Mouse (Mus musculus) liver, embryonic 12.5 days (tissue): ENCODE data around the gene Gpc2. TPM values are rescaled to one million over a fixed set of nuclear protein-coding genes. Genes with fewer than 3 reads are reported as not detected.

Source experiments
- ATAC-seq: fragments of 200-750 bp; cut with Nextera tagmentation; 2 replicates; pipeline ENCODE4 v1.8.0; 2017; ENCODE audit warnings: moderate number of reproducible peaks, mild to moderate bottlenecking, moderate library complexity
- H3K27ac ChIP-seq: fragments of 300-500 bp; sonication (generic); 2 replicates; pipeline ENCODE4 v1.5.1; 2016; ENCODE audit warnings: mild to moderate bottlenecking
- H3K27me3 ChIP-seq: fragments of 300-500 bp; sonication (generic); replicated peaks from 2 replicates; pipeline ENCODE4 v1.6.1; 2016; ENCODE audit warnings: mild to moderate bottlenecking, moderate library complexity
- H3K36me3 ChIP-seq: fragments of 300-500 bp; sonication (generic); 2 replicates; pipeline ENCODE4 v1.6.1; 2016; ENCODE audit warnings: mild to moderate bottlenecking, moderate library complexity
- H3K4me1 ChIP-seq: fragments of 300-500 bp; sonication (generic); 2 replicates; pipeline ENCODE4 v1.6.1; 2016
- H3K4me2 ChIP-seq: fragments of 300-500 bp; sonication (generic); 2 replicates; pipeline ENCODE4 v1.6.1; 2016; ENCODE audit warnings: mild to moderate bottlenecking, moderate library complexity
- H3K4me3 ChIP-seq: fragments of 300-500 bp; sonication (generic); 2 replicates; pipeline ENCODE4 v1.5.1; 2016; ENCODE audit warnings: mild to moderate bottlenecking, moderate library complexity
- H3K9ac ChIP-seq: fragments of 300-500 bp; sonication (generic); 2 replicates; pipeline ENCODE4 v1.6.1; 2016; ENCODE audit warnings: mild to moderate bottlenecking, moderate library complexity
- H3K9me3 ChIP-seq: fragments of 300-500 bp; sonication (generic); replicated peaks from 2 replicates; pipeline ENCODE4 v1.6.1; 2016; ENCODE audit warnings: mild to moderate bottlenecking, moderate library complexity
- WGBS: fragments of 180-500 bp; shearing (Covaris S2); methylation state at CpG from one replicate; pipeline ENCODE4 v1.1.7; 2016; ENCODE audit not compliant: insufficient replicate concordance; 5-methylcytosine and 5-hydroxymethylcytosine counted together
- polyA plus RNA-seq: library from polyadenylated mRNA; unstranded; fragments of >200 nt; fragmentation: Nextera tagmentation; extraction: Ambion mirVana; gene quantifications from 2 replicates; pipeline ENCODE4 v1.2.1, GENCODE M21; 2016

Gene Gpc2
- polyA plus RNA-seq, 1 experiment from 2014 or later = 2.4 TPM

GRCm38 (mm10) chr5:138233778-138234177 lies 46.0 kb downstream of the Gpc2 start:
- Histone ChIP-seq H3K9ac (no peak overlapping the region), H3K36me3 (no peaks in the 10 kb centered on the region), H3K4me3 (no peak overlapping the region), H3K27me3 (no peaks in the 10 kb centered on the region), H3K4me1 (no peaks in the 10 kb centered on the region), H3K9me3 (no peaks in the 10 kb centered on the region), H3K4me2 (no peak overlapping the region), H3K27ac (no peak overlapping the region)
- 77% methylated on average over 2 of the region's 2 CpGs for WGBS
- ATAC-seq = no peak

GRCm38 (mm10) chr5:138229511-138229910 lies 50.3 kb downstream of the Gpc2 start:
- 76% methylated on average over 3 of the region's 3 CpGs for WGBS
- ATAC-seq = no peak
- Histone ChIP-seq H3K4me1 (no peaks in the 10 kb centered on the region), H3K9me3 (no peaks in the 10 kb centered on the region), H3K9ac (no peak overlapping the region), H3K27me3 (no peaks in the 10 kb centered on the region), H3K4me3 (no peak overlapping the region), H3K36me3 (no peaks in the 10 kb centered on the region), H3K4me2 (no peak overlapping the region), H3K27ac (no peak overlapping the region)

DNA sequence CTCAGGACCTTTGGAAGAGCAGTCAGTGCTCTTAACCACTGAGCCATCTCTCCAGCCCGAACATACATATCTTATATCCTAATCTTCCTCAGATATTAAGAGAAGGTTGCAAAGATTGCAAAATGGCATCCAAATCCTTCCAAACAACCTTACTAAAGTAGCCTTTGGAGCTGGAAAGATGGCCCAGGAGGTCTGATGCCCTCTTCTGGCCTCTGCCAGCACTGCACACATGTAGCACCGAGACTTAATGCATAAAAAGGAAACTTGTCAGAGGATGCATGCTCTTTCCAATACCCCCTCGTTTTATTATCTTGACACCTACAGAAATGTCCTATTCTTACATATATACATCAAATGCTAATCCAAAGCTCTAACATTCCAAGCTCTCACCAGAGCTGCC lies 51.8 kb downstream of the Gpc2 start:
- WGBS = 25% methylated on average over 3 of the region's 3 CpGs
- no peaks in the 10 kb centered on the region for H3K4me1 ChIP-seq
- H3K4me2 ChIP-seq = no peak overlapping the region
- H3K9ac ChIP-seq = no peak overlapping the region
- H3K9me3 ChIP-seq = no peaks in the 10 kb centered on the region
- no peak overlapping the region for H3K4me3 ChIP-seq
- no peak for ATAC-seq
- H3K27me3 ChIP-seq = no peaks in the 10 kb centered on the region
- H3K27ac ChIP-seq = no peak overlapping the region
- no peaks in the 10 kb centered on the region for H3K36me3 ChIP-seq

- no peak for ATAC-seq
- Histone ChIP-seq H3K9me3 (no peaks in the 10 kb centered on the region), H3K4me3 (no peak overlapping the region), H3K27ac (no peak overlapping the region), H3K36me3 (no peaks in the 10 kb centered on the region), H3K4me1 (no peaks in the 10 kb centered on the region), H3K4me2 (no peak overlapping the region), H3K27me3 (no peaks in the 10 kb centered on the region), H3K9ac (no peak overlapping the region)
- WGBS = 9% methylated on average over 2 of the region's 2 CpGs
Measured at GRCm38 (mm10) chr5:138227367-138227766, 52.4 kb downstream of the Gpc2 start.

- no peak for ATAC-seq
- 43% methylated on average over 4 of the region's 4 CpGs for WGBS
- no peak overlapping the region for H3K9ac ChIP-seq
Measured at GRCm38 (mm10) chr5:138226491-138226890, 53.3 kb downstream of the Gpc2 start.

GRCm38 (mm10) chr5:138225700-138226099 lies 54.1 kb downstream of the Gpc2 start, which contains the start of gene Nxpe5:
TSS of gene Nxpe5 (plus strand) at chr5:138225898.
- no peak within 1 kb of the TSS for H3K4me2 ChIP-seq
- no peaks in the 10 kb centered on the region for H3K4me1 ChIP-seq
- H3K27me3 ChIP-seq = no peaks in the 10 kb centered on the region
- no peak for ATAC-seq
- no peaks in the 10 kb centered on the region for H3K36me3 ChIP-seq
- no peak within 1 kb of the TSS for H3K9ac ChIP-seq
- WGBS = 48% methylated on average over 2 of the region's 2 CpGs
- no peaks in the 10 kb centered on the region for H3K9me3 ChIP-seq
- H3K4me3 ChIP-seq = no peak within 1 kb of the TSS
- H3K27ac ChIP-seq = no peak within 1 kb of the TSS

More at GRCm38 (mm10) chr5:138226491-138226890, 53.3 kb downstream of the Gpc2 start:
- H3K9me3 ChIP-seq = no peaks in the 10 kb centered on the region
- no peak overlapping the region for H3K4me3 ChIP-seq
- H3K4me1 ChIP-seq = no peaks in the 10 kb centered on the region
- no peaks in the 10 kb centered on the region for H3K27me3 ChIP-seq
- H3K36me3 ChIP-seq = no peaks in the 10 kb centered on the region
- H3K27ac ChIP-seq = no peak overlapping the region
- no peak overlapping the region for H3K4me2 ChIP-seq

Other genes starting within 250 kb of the Gpc2 start
- not detected in 2 replicates for gene Smok3c, start 226.8 kb downstream of the Gpc2 start, polyA plus RNA-seq
- gene Zkscan1, start 194.9 kb downstream of the Gpc2 start, polyA plus RNA-seq = 7.3 and 8.2 TPM in 2 replicates
- gene Zscan21, start 163.1 kb downstream of the Gpc2 start, polyA plus RNA-seq = 19.0 and 19.6 TPM in 2 replicates
- gene Zfp113, start 124.3 kb downstream of the Gpc2 start, polyA plus RNA-seq = 4.8 and 5.7 TPM in 2 replicates
- gene Cops6, start 118.9 kb downstream of the Gpc2 start, polyA plus RNA-seq = 181 and 191 TPM in 2 replicates
- gene Ap4m1, start 108.0 kb downstream of the Gpc2 start, polyA plus RNA-seq = 7.9 and 8.3 TPM in 2 replicates
- 268 and 271 TPM in 2 replicates for gene Mcm7, start 107.6 kb downstream of the Gpc2 start, polyA plus RNA-seq
- 58.0 and 58.2 TPM in 2 replicates for gene Taf6, start 92.6 kb downstream of the Gpc2 start, polyA plus RNA-seq
- gene Cnpy4, start 92.5 kb downstream of the Gpc2 start, polyA plus RNA-seq = 20.3 and 21.3 TPM in 2 replicates
- gene Mblac1, start 85.7 kb downstream of the Gpc2 start, polyA plus RNA-seq = 4.3 TPM in 2 replicates
- not detected in 2 replicates for gene Nxpe5, start 54.1 kb downstream of the Gpc2 start, polyA plus RNA-seq
- 31.3 and 31.8 TPM in 2 replicates for gene Lamtor4, start 24.5 kb downstream of the Gpc2 start, polyA plus RNA-seq
- gene BC037034, start 16.0 kb downstream of the Gpc2 start, polyA plus RNA-seq = 8.7 and 8.9 TPM in 2 replicates
- gene Gal3st4, start 7.2 kb downstream of the Gpc2 start, polyA plus RNA-seq = 0.18 and 0.32 TPM in 2 replicates
- gene Gm43720, start within 50 bp of the Gpc2 start, polyA plus RNA-seq = 0.04 TPM in 1 of 2 replicates, not detected in the other
- gene Stag3, start 235 bp upstream of the Gpc2 start, polyA plus RNA-seq = 3.1 and 3.9 TPM in 2 replicates
- gene Pvrig, start 62.0 kb upstream of the Gpc2 start, polyA plus RNA-seq = 0.23 and 0.41 TPM in 2 replicates
- 7.6 and 9.0 TPM in 2 replicates for gene Zfp157, start 161.5 kb upstream of the Gpc2 start, polyA plus RNA-seq